Mouse (Mus musculus) megakaryocyte, embryonic 14.5 days (primary cell): ENCODE data around the gene Unc93b1.

ENCODE experiments used
- FLI1 ChIP-seq: IDR thresholded peaks from 2 replicates; pipeline ENCODE4 v1.6.1; 2012; ENCODE audit warnings: low read length, inconsistent platforms, mixed read lengths
- GATA1 ChIP-seq: IDR thresholded peaks from 3 replicates; pipeline ENCODE4 v1.6.1; 2012; ENCODE audit warnings: mixed read lengths, low read length, inconsistent platforms, borderline replicate concordance

DNA sequence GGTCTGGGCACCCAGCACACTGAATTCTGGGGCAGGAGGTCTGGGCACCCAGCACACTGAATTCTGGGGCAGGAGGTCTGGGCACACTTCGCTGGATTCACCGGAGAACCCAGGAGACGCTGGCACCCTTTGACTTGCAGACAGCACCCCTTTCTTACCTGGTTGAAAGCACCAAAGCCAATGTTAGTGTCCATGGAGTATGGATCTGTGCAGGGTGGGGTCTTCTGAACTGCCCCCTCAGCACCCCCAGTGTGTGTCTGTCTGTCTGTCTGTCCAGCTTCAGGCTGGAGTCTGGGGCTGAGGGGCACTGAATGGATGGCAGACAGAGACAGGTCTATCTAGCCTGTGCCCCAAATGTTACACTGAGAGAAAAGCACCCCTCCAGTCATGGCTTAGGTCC, 56.6 kb downstream of the Unc93b1 start:
- TF ChIP-seq GATA1 (no peak), FLI1 (no peak)
